Mouse (Mus musculus) hematopoietic stem cell, adult 5-6 weeks (primary cell): ENCODE results near the gene Tbce. TPM values are rescaled to one million over a fixed set of nuclear protein-coding genes. Genes with fewer than 3 reads are reported as not detected.

Experiments used
- ATAC-seq, 2 experiments: fragments of 125-278 bp in 1 of 2; replicated peaks in 1 of 2; 2 replicates each; pipeline ENCODE4 v1.8.0; 2016 to 2017; ENCODE audit warnings: inconsistent platforms in 2 of 2, mild to moderate bottlenecking in 2 of 2, moderate number of reproducible peaks in 2 of 2, low read depth in 1 of 2, moderate TSS enrichment in 1 of 2; ENCODE audit not compliant: low FRiP score in 2 of 2, poor library complexity in 2 of 2, severe bottlenecking in 2 of 2, insufficient read depth in 1 of 2, low TSS enrichment in 1 of 2
- total RNA-seq: library from RNA; stranded (forward); fragments of 172-1452, 232-1000 nt; gene quantifications from 2 replicates; pipeline ENCODE4 v1.2.3, GENCODE M21; 2017

The Tbce gene
- total RNA-seq, 1 experiment from 2014 or later = 87.6 TPM

DNA sequence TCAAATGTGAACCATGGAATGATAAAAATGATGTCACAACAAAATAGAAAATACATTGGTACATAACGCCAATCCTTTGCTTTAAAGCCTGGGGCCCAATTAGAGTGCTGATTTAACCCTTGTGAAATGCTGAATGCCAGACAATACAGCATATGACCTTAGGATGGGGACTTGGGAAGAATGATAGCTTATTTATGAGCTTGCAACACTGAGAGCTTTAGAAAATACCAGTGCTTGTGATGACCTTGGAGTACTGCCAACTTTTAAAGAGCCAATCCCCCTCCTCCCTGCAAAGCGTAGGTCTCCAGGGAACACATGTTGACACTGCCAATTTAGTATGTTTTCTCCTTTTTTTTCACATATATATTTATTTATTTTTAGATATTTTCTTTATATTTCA is 36.7 kb downstream of the Tbce start:
- no peak for ATAC-seq

DNA sequence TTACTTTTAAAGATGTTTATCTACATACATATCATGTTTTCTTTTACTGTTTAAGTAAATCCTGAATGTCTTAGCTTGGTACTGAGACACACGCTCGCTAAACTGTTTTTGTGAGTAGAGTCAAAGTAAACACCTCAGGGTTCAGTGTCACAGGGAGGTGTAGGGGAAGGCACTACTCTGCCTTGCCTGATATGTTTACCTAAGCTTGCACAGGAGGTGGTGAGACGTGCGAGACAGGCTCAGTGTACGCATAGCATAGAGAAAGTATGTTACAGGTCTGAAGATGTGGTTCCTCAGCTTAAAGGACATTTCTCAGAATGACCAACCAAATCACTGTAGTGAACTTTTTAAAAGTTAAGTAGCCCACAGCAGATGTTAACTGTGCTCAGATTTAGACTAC is 42.0 kb downstream of the Tbce start:
- no peak for ATAC-seq

DNA sequence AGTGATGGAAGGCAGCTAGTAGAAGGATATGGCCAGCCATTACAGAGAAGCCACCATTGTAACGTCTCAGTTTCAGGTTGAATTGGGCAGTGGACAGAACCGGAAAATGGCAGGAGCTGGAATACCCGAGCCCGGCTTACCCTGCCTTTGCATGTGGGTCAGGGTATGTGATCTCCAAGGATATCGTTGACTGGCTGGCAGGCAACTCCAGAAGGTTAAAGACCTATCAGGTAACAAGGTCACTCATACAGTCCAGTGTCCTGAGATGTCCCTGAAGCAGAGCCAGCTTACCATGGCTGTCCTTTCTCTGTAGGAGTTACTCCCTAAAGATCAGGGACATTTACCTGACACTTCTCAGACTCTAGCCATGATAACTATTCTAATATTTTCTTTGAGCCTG is 44.4 kb downstream of the Tbce start:
- ATAC-seq = no peak

DNA sequence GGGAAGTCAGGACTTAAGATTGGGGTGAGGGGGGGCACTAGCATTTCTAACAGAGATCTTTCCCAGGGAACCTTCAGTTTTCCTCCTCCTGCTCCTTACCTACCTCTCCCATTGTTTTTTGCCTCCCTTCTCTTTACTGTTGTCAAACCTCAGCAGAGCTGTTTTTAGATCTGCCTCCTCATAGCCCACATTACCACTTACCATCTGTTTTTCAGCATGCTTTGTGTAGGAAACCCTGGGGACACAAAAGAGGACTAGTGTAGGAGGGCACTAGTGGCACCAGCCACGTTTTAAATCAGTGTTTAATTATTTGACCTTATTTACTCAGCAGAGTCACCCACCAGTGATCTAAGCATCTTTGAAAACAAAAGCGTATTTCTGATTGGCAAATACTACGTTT is 46.4 kb downstream of the Tbce start:
- ATAC-seq = no peak

DNA sequence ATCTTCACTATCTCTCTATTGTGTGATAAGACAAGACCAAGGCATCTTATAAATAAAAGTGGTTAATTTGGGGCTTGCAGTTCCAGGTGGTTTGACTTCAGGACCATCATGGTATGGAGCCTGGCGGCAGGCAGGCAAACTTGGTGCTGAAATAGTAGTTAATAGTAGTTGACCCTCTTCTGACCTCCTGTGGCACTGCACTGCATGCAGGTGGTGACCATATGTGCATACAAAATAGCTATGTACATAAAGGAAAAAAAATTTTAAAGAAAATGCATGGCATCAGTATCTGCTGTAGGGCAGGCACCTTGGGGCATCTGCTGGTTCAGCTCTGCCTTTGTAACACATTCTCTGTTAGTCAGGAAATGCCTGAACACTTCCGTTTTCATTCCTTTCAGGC is 49.0 kb downstream of the Tbce start:
- ATAC-seq = no peak

DNA sequence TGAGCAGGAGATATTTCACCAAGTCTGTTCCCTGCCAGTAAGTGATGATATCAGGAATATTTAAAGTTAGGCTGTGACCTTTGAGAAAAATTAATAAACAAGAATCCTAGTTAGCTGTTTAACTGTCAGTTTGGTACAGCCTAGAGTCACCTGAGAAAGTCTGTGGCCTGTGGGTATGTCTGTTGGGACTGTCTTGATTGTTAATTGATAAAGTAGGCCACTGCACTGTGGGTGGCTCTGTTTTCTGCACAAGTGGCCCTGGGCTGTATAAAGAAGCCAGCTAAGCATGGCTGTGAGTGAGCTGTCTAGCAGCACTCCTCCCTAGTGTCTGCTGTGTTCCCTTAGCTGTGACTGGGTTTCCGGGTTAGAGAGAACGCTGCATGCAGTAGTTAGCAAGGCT is 50.3 kb downstream of the Tbce start:
- ATAC-seq = no peak

DNA sequence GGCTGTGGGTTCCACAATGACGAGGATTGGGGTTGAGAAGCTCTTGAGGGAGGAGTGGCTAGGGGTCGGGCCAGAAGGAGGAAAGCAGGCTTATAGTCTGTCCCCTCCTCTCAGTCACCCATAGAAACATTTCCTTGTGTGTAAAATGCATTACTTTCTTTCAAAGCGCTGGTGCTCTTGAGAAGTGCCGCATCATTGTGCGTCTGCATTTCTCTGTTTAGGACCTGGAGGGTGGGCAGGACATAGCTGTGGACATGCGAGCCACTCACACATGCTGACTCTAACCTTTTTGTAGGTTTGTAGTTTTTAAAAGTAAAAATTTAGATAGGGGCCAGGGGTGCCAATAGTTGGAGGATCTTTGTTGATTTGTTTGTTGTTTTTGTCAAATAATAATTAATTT is 55.9 kb downstream of the Tbce start:
- no peak for ATAC-seq

DNA sequence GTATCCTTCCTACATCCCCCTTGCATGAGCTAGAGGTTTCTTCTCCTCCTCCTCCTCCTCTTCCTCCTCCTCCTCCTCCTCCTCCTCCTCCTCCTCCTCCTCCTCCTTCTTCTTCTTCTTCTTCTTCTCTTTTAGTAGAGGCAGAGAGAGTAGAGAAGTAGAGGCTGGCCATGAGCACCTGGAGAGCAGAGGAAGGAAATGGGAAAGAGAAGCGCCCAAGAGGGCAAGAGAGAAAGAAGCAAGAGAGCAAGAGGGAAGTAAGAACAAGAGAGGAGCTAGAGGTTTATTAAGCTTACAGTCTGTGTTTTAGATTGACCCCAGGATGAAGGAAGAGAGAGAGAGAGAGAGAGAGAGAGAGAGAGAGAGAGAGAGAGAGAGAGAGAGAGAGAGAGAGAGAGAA is 57.6 kb downstream of the Tbce start:
- ATAC-seq = peak; percentile 91 to 97

DNA sequence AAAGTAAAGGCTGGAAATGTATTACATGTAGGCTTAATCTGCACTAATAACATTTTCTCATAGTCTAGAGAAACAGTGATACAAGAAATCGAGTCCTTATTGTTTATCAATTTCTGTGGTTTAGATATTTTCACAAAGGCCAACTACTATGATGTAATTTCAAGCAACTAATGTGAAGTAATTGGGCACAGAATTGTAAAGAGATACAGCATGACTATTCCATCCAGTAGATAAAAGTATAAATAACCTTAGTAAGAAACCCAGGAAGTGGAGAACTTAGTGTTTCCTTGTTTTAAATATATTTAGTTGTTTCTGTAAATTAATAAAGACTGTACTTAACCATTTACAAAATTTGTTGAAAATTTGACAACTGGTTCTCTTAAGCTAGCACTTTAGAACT is 69.6 kb downstream of the Tbce start:
- no peak for ATAC-seq

DNA sequence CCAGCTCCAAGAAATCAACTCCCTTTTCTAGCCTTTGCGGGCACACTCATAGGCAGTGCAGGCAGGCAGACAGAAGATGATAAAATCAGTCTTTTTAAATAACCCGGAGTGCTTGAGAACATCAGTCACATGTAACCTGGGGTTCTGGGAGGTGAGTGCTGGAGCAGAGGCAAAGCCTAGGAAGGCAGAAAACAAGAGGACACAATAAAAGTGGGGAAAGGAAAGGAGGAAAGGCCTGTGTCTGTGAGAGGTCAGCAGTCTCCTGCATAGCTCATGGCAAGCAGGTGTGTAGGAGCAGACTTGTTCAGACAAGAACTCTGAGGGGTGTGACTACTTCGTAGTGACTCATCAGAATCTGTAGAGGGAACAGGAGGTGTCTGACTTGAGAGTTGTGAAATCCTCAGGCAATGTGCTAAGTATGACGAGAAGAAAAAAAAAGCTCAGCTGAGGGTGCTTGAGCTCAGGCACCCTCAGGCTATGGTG is 70.8 kb downstream of the Tbce start:
- ATAC-seq = peak; percentile 84 to 90; a peak in 3 of 4 replicates

DNA sequence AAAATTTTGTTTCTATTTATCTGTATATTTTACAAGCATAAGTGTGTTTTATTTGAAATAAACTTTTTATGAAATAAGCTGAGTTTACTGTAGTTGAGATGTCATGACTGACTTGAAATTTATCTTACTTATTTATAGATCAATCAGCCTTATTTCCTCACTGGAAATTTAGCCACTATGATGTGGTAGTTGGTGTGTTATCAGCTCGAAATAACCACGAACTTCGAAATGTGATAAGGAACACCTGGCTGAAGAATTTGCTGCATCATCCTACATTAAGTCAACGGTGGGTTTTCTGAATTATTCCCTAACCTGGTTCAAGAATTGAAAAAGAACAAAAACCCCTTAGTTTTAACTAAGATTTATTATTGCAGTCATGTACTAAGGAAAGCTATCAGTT is 73.3 kb downstream of the Tbce start:
- ATAC-seq = no peak

DNA sequence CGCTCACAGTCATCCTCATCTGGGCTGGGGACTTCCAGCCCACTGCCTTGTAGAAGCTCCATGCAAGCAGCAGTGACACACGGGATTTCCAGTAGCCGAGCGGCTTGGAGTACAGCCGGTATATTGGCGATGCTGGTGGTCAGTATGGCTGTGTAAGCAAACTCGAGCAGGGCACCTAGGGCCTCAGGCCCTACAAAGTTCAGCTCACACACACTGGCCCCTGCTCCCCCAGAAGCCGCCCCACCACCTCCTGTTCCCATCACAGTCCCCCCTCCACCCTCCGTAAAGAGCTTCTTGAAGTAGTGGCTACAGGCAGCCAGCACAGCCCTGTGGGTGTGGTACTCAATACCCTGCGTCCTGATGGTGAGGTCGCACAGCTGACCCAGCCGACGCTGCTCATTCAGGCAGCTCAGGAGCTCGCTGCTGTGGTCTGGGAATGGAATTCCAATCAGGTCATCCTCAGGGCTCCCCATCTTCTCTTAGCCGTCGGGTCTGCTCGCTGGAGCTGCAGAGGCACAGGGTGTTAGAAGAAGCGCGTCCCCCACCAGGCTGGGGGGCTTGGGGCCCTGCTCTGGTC is 74.0 kb downstream of the Tbce start:
- ATAC-seq = no peak

DNA sequence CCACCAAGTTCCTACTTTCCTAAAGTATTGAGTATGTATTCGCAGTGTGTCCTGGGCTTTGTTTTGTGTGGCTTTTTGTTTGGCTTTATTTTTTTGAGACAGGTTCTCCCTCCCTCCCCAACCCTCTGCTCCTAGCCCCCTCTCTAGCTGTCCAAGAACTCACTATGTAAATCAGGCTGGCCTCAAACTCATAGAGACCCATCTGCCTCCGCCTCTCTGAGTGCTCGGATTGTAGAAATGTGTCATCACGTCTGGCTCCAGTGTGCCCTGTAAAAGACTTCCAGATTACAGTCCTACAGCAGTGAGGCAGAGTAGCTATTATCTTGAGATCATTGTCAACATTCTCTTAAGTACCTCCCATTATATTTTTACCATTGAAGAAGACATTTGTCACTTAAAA is 78.4 kb downstream of the Tbce start:
- ATAC-seq = no peak

DNA sequence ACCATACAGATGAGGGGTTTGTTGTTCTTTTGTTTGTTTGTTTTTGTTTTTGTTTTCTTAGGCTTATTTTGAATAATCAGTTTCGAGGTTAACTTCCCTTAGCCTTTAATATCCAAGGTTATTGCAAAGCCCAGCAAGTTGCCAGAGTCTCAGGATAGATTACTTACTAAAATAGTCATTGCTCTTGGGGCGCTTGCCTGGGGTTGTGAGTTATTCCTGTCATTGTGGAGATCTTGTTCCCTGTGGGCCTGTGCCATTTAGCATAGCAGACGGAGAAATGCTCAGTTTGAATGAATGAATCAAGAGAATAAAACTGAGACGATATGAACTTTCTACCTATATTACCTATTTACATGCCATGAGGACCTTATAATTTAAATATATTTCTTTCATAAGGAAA is 79.2 kb downstream of the Tbce start:
- ATAC-seq = no peak

DNA sequence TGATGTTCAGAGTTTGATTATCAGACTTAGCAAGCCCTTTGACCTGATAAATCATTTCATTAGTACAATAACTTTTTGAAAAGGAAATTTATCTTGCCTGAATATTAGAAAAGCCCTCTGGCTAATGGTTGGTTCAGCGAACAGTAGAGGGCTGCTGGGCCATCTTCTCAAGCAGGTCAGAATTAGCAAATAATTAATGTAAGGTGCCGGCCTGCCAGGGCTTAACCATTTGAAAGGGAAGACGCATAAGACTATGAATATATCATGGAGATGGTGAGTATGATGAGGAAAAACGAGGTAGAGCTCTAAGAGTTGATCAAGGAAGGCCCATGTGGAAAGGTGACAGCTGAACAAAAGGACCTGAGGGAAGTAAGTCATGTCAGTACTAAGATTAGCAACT is 82.8 kb downstream of the Tbce start:
- no peak for ATAC-seq

DNA sequence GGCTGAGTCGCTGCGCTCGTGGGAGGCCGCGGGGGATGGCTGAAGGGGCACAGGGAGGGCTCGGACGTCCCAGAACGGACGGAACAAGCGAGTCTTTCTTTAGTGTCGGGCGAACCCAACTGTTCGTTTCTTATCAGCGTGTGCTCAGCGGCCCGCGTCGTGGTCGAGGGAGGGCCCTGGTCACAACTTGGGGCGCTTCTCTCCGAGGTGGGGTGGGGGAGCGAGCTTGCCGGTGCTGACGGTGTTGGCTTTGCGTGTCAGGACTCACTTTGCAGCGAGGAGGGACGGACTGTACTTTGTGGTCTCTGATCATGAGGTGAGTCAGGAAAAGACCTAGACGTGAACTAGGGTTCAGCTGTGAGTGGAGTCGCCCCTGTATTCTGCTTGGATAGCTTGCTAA is 84.5 kb downstream of the Tbce start:
- ATAC-seq = peak; percentile 4 to 26; a peak in 3 of 4 replicates

DNA sequence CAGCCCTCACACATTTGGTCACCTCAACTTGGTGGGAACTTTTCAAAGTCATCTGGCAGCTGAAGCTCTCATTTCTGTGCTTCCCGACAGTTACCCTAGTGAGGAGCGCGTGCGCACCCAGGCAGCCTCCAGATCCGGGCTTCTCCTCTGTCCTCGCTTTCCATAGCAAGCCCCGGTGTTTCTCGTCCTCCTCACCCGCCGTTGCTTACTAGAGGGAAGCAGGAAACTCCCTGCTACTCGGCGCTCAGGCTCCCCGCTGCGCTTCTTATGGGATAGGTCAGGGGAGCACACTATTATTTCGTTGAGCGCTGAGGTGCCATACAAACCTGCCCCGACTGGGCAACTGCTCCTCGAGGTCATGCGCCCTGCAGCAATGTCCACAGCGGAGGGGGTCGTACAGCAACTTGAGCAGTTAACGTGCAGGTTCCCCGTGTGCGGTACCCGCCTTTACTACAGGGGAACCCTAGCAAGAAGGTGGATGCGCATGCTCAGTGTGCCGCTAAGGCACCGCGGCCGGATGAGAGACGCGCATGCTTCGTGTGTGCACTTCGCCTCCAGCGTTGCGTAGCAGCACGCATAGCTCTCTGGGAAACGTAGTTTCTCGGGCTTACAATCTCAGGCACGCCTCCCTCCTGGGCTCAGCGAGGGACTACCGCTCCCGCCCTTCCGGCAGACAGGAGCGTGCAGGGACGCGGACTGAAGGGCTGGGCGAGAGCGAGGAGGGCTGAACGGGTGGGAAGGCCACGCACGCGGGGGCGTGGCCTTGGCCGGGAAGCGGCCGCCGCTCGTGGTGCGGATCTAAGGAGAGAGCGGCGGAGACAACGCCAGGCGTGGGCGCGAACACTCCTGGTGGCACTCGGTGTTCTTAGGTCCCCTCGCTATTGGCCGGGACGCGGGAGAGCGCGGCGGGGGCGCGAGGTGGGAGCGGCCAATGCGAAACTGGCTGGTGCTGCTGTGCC is 85.3 kb downstream of the Tbce start, which contains the start of gene B3galnt2:
Gene B3galnt2 (plus strand): TSS at position 596 of the 959 bp plus-strand sequence.
- ATAC-seq = peak; percentile 95 to 97
